17 mouse cellular contexts compared by ENCODE assay signal in the genomic region with DNA sequence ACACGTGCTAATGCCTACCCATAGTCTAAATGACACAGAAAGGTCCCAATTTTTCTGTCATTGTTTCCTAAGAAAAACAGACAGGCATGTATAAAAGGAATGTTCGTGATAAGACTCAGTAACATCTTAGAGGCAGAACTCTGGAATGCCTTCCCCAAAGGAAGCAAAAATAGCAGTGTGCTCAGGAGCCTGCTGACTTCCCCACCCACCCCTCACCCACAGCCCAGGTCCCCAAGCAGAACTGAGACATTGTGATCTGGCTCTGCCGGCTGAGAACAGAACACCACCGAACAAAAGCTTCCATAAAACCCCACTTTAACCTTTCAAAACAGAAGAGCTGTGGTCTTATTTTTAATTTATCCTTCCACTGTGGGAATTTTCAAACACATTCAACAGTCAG.
"Had no signal": no experiment of that assay in that cellular context is flagged by ENCODE, and none has a peak within 500 bp of the region (broad histone marks: within the 10 kb centered on the region; RNA-seq: fewer than 3 reads in every experiment).

No protein-coding gene starts in this region.

- H3K27ac ChIP-seq: midbrain, embryonic 10.5 days; midbrain, embryonic 12.5 days; neural tube, embryonic 12.5 days had no signal

- H3K4me2 ChIP-seq: lung, embryonic 14.5 days; midbrain, embryonic 12.5 days; neural tube, embryonic 12.5 days had no signal

- H3K27me3 ChIP-seq: midbrain, embryonic 12.5 days; neural tube, embryonic 12.5 days had no signal

- ATAC-seq: midbrain, embryonic 16.5 days had no signal

- H3K36me3 ChIP-seq: midbrain, embryonic 10.5 days; midbrain, embryonic 12.5 days; neural tube, embryonic 12.5 days had no signal

- H3K9me3 ChIP-seq: midbrain, embryonic 10.5 days; midbrain, embryonic 12.5 days; neural tube, embryonic 12.5 days had no signal

- H3K9ac ChIP-seq: lung, embryonic 14.5 days; midbrain, embryonic 12.5 days; neural tube, embryonic 12.5 days had no signal

- H3K4me3 ChIP-seq: midbrain, embryonic 10.5 days; midbrain, embryonic 12.5 days; neural tube, embryonic 12.5 days had no signal

- DNase-seq: lung, adult 18-20 months; lung, embryonic 14.5 days; lung, postnatal 10 days; lung, postnatal 4 days; midbrain, embryonic 14.5 days; retina, postnatal 1 day; right cerebral cortex, adult 18-20 months; right cerebral cortex, postnatal 25 days; right cerebral cortex, postnatal 4 days; spleen, adult 18-20 months; thymus, adult 18-20 months; thymus, postnatal 14 days; thymus, postnatal 36 days had no signal
